Mouse (Mus musculus) lung, embryonic 15.5 days (tissue): Measurements from ENCODE around the gene Mfsd12. TPM values are rescaled to one million over a fixed set of nuclear protein-coding genes. Genes with fewer than 3 reads are reported as not detected.

Experiments
- ATAC-seq: fragments of 200-750 bp; cut with Nextera tagmentation; 2 replicates; pipeline ENCODE4 v1.8.0; 2017; ENCODE audit warnings: moderate number of reproducible peaks, borderline replicate concordance; ENCODE audit not compliant: low FRiP score, low TSS enrichment; ENCODE audit errors: extremely low read depth
- H3K27ac ChIP-seq: fragments of 300-500 bp; sonication (generic); 2 replicates; pipeline ENCODE4 v1.5.1; 2015; ENCODE audit warnings: moderate library complexity, mild to moderate bottlenecking, inconsistent platforms
- H3K27me3 ChIP-seq: fragments of 300-500 bp; sonication (generic); 2 replicates; pipeline ENCODE4 v1.6.1; 2015; ENCODE audit warnings: inconsistent platforms
- H3K36me3 ChIP-seq: fragments of 300-500 bp; sonication (generic); 2 replicates; pipeline ENCODE4 v1.6.1; 2015; ENCODE audit warnings: inconsistent platforms
- H3K4me1 ChIP-seq: fragments of 300-500 bp; sonication (generic); 2 replicates; pipeline ENCODE4 v1.6.1; 2015; ENCODE audit warnings: inconsistent platforms
- H3K4me2 ChIP-seq: fragments of 300-500 bp; sonication (generic); 2 replicates; pipeline ENCODE4 v1.6.1; 2015; ENCODE audit warnings: inconsistent platforms, mild to moderate bottlenecking, moderate library complexity
- H3K4me3 ChIP-seq: fragments of 300-500 bp; sonication (generic); 2 replicates; pipeline ENCODE4 v1.5.1; 2015; ENCODE audit warnings: mild to moderate bottlenecking, inconsistent platforms
- H3K9ac ChIP-seq: fragments of 300-500 bp; sonication (generic); 2 replicates; pipeline ENCODE4 v1.6.1; 2015; ENCODE audit warnings: inconsistent platforms
- H3K9me3 ChIP-seq: fragments of 300-500 bp; sonication (generic); 2 replicates; pipeline ENCODE4 v1.6.1; 2016; ENCODE audit warnings: inconsistent platforms
- WGBS: fragments of 180-500 bp; shearing (Covaris S2); methylation state at CpG from one replicate; pipeline ENCODE4 v1.1.7; 2015; 5-methylcytosine and 5-hydroxymethylcytosine counted together
- polyA plus RNA-seq: library from polyadenylated mRNA; unstranded; fragments of >200 nt; fragmentation: Nextera tagmentation; extraction: Ambion mirVana; gene quantifications from 2 replicates; pipeline ENCODE4 v1.2.1, GENCODE M21; 2015

Mfsd12 gene
- polyA plus RNA-seq, result 17.6 and 20.4 TPM in 2 replicates

GRCm38 (mm10) chr10:81356991-81357844, at the start of gene Mfsd12:
TSS of gene Mfsd12 (plus strand) at chr10:81357491.
- 2% methylated on average over 79 of the region's 79 CpGs for WGBS
- no peaks in the 10 kb centered on the region for H3K27me3 ChIP-seq
- H3K36me3 ChIP-seq, result no peaks in the 10 kb centered on the region; the same call in 1 of the 2 replicates
- no peaks in the 10 kb centered on the region for H3K9me3 ChIP-seq
- peak within 1 kb of the TSS; percentile 73 for H3K27ac ChIP-seq
- peak within 1 kb of the TSS; percentile 77 for H3K9ac ChIP-seq
- peak within 1 kb of the TSS; percentile 99 for H3K4me2 ChIP-seq
- peak within 1 kb of the TSS; percentile 87 for H3K4me3 ChIP-seq
- peaks cover 50% of the 10 kb centered on the region for H3K4me1 ChIP-seq
- peak; percentile 84 for ATAC-seq

GRCm38 (mm10) chr10:81309571-81309970, 47.7 kb upstream of the Mfsd12 start:
- Histone ChIP-seq H3K27me3 (no peaks in the 10 kb centered on the region), H3K4me1 (no peaks in the 10 kb centered on the region), H3K4me2 (no peak overlapping the region), H3K36me3 (peaks cover 83% of the 10 kb centered on the region), H3K4me3 (no peak overlapping the region), H3K27ac (no peak overlapping the region), H3K9me3 (no peaks in the 10 kb centered on the region), H3K9ac (no peak overlapping the region)
- no peak for ATAC-seq
- WGBS, result 85% methylated on average over 5 of the region's 5 CpGs

- WGBS, result 87% methylated on average over 13 of the region's 13 CpGs
- Histone ChIP-seq H3K4me1 (peaks cover 25% of the 10 kb centered on the region), H3K4me2 (no peak overlapping the region), H3K4me3 (no peak overlapping the region), H3K27me3 (no peaks in the 10 kb centered on the region), H3K9ac (no peak overlapping the region), H3K36me3 (peaks cover 77% of the 10 kb centered on the region), H3K9me3 (no peaks in the 10 kb centered on the region), H3K27ac (no peak overlapping the region)
- no peak for ATAC-seq
Observed at GRCm38 (mm10) chr10:81313581-81313980, 43.7 kb upstream of the Mfsd12 start.

GRCm38 (mm10) chr10:81314201-81314600, 43.1 kb upstream of the Mfsd12 start:
- no peak overlapping the region for H3K27ac ChIP-seq
- H3K36me3 ChIP-seq, result peaks cover 71% of the 10 kb centered on the region
- no peaks in the 10 kb centered on the region for H3K27me3 ChIP-seq
- no peak overlapping the region for H3K9ac ChIP-seq
- no peak overlapping the region for H3K4me2 ChIP-seq
- no peak overlapping the region for H3K4me3 ChIP-seq
- no peak for ATAC-seq
- WGBS, result 76% methylated on average over 7 of the region's 7 CpGs
- H3K9me3 ChIP-seq, result no peaks in the 10 kb centered on the region
- H3K4me1 ChIP-seq, result peaks cover 31% of the 10 kb centered on the region

GRCm38 (mm10) chr10:81315587-81315986, 41.7 kb upstream of the Mfsd12 start:
- Histone ChIP-seq H3K4me3 (no peak overlapping the region), H3K27ac (no peak overlapping the region), H3K9me3 (no peaks in the 10 kb centered on the region), H3K9ac (no peak overlapping the region), H3K4me2 (no peak overlapping the region), H3K4me1 (peaks cover 39% of the 10 kb centered on the region), H3K36me3 (peaks cover 62% of the 10 kb centered on the region), H3K27me3 (no peaks in the 10 kb centered on the region)
- no peak for ATAC-seq
- WGBS, result 87% methylated on average over 16 of the region's 16 CpGs

GRCm38 (mm10) chr10:81316338-81317060, 40.8 kb upstream of the Mfsd12 start:
- H3K4me3 ChIP-seq, result peak overlapping the region; percentile 28
- H3K4me1 ChIP-seq, result peaks cover 40% of the 10 kb centered on the region
- no peak for ATAC-seq
- H3K9me3 ChIP-seq, result no peaks in the 10 kb centered on the region
- H3K27me3 ChIP-seq, result no peaks in the 10 kb centered on the region
- WGBS, result 43% methylated on average over 16 of the region's 16 CpGs
- H3K9ac ChIP-seq, result peak overlapping the region; percentile 40
- peak overlapping the region; percentile 58 for H3K4me2 ChIP-seq
- peaks cover 53% of the 10 kb centered on the region for H3K36me3 ChIP-seq
- H3K27ac ChIP-seq, result peak overlapping the region; percentile 44; the same call in 1 of the 2 replicates

- Histone ChIP-seq H3K36me3 (peaks cover 46% of the 10 kb centered on the region), H3K27ac (peak overlapping the region; percentile 44; the same call in 1 of the 2 replicates), H3K27me3 (no peaks in the 10 kb centered on the region), H3K9ac (peak overlapping the region; percentile 40), H3K9me3 (no peaks in the 10 kb centered on the region), H3K4me3 (peak overlapping the region; percentile 28), H3K4me1 (peaks cover 48% of the 10 kb centered on the region), H3K4me2 (peak overlapping the region; percentile 58)
- 16% methylated on average over 18 of the region's 20 CpGs for WGBS
- no peak for ATAC-seq
Observed at GRCm38 (mm10) chr10:81317273-81317672, 40.0 kb upstream of the Mfsd12 start.

GRCm38 (mm10) chr10:81318589-81319329, 38.5 kb upstream of the Mfsd12 start:
- Histone ChIP-seq H3K27ac (peak overlapping the region; percentile 89; the same call in 1 of the 2 replicates), H3K4me2 (peak overlapping the region; percentile 64), H3K4me1 (peaks cover 52% of the 10 kb centered on the region), H3K9me3 (no peaks in the 10 kb centered on the region), H3K4me3 (no peak overlapping the region), H3K9ac (peak overlapping the region; percentile 39; the same call in 1 of the 2 replicates), H3K36me3 (peaks cover 46% of the 10 kb centered on the region), H3K27me3 (no peaks in the 10 kb centered on the region)
- no peak for ATAC-seq
- WGBS, result 85% methylated on average over 13 of the region's 13 CpGs

GRCm38 (mm10) chr10:81319330-81319699, 38.0 kb upstream of the Mfsd12 start:
- no peaks in the 10 kb centered on the region for H3K27me3 ChIP-seq
- peaks cover 46% of the 10 kb centered on the region for H3K36me3 ChIP-seq
- H3K9ac ChIP-seq, result peak overlapping the region; percentile 39
- H3K4me1 ChIP-seq, result peaks cover 52% of the 10 kb centered on the region
- peak overlapping the region; percentile 89 for H3K27ac ChIP-seq
- peak overlapping the region; percentile 94 for H3K4me3 ChIP-seq
- H3K9me3 ChIP-seq, result no peaks in the 10 kb centered on the region
- WGBS, result 24% methylated on average over 8 of the region's 8 CpGs
- no peak for ATAC-seq
- H3K4me2 ChIP-seq, result peak overlapping the region; percentile 64

GRCm38 (mm10) chr10:81319741-81320549, 37.3 kb upstream of the Mfsd12 start:
- Histone ChIP-seq H3K4me2 (peak overlapping the region; percentile 64), H3K27ac (peak overlapping the region; percentile 89), H3K36me3 (peaks cover 47% of the 10 kb centered on the region), H3K9me3 (no peaks in the 10 kb centered on the region), H3K4me1 (peaks cover 52% of the 10 kb centered on the region), H3K9ac (peak overlapping the region; percentile 39), H3K27me3 (no peaks in the 10 kb centered on the region), H3K4me3 (peak overlapping the region; percentile 94)
- 1% methylated on average over 38 of the region's 38 CpGs for WGBS
- no peak; the same call in 1 of the 2 replicates for ATAC-seq
